Mouse (Mus musculus) E14TG2a.4 (cell line): ENCODE measurements around the gene Slc27a1.

Experiments used
- CTCF ChIP-seq: conservative IDR thresholded peaks from 2 replicates; pipeline ENCODE4 v1.5.1; 2014; ENCODE audit warnings: low read length
- POU5F1 ChIP-seq: IDR thresholded peaks from 2 replicates; pipeline ENCODE4 v1.6.1; 2014; ENCODE audit warnings: low read length, borderline replicate concordance

- no peak for TF ChIP-seq CTCF
- no peak for TF ChIP-seq POU5F1
These were observed 1.1 kb upstream of the Slc27a1 start for GRCm38 (mm10) chr8:71567587-71567986.
